Mouse (Mus musculus) testis, adult 2 months (tissue): Measurements from ENCODE around the gene Samd4b.

Experiments used
- CTCF ChIP-seq: fragments of 200-500 bp; IDR thresholded peaks from 2 replicates; pipeline ENCODE4 v1.5.1; 2012; ENCODE audit warnings: low read depth, mild to moderate bottlenecking, inconsistent platforms, low read length, moderate library complexity; ENCODE audit not compliant: control insufficient read depth, insufficient read depth, insufficient replicate concordance
- POLR2A ChIP-seq: fragments of 200-500 bp; IDR thresholded peaks from 2 replicates; pipeline ENCODE4 v1.6.1; 2012; ENCODE audit warnings: low read depth, mild to moderate bottlenecking, inconsistent platforms, low read length, moderate library complexity; ENCODE audit not compliant: control insufficient read depth

DNA sequence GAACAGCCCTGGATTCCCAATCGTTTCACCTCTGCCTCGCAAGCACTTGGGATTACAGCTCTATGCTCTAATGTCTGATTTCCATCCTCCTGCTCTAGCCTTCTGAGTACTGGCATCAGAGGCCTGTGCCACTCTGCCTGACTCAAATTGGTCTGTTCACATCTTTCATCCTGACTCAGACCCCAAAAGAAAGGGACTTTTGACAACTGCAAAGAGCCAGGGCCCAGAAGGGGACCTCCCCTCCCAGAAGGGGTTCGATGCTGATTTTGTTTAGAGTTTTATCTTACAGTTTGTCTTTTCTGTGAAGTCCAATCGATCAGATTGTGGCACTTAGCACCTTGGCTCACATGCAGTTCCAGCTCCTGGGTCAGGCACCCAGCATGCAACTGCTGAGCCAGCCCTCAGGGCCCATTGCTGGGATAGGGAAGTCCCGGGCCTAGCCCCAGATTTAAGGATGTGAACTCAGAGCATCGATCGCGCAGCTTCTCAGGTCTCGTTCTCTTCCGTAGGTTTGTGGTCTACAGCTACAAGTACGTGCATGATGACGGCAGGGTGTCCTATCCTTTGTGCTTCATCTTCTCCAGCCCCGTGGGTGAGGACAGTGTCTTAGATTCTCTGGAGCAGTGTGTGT, 153.5 kb downstream of the Samd4b start:
- TF ChIP-seq CTCF (no peak), POLR2A (no peak)
